Mouse (Mus musculus) myocyte (in vitro differentiated cells): Measurements from ENCODE around the gene Trip12.

Experiments
- E2F4 ChIP-seq: IDR thresholded peaks from one replicate; pipeline ENCODE4 v1.6.1; 2011; ENCODE audit warnings: mild to moderate bottlenecking, control low read depth, moderate library complexity; ENCODE audit not compliant: insufficient read depth
- MAX ChIP-seq: IDR thresholded peaks from one replicate; pipeline ENCODE4 v1.6.1; 2011; ENCODE audit warnings: low read depth, mild to moderate bottlenecking, control low read depth
- MYOG ChIP-seq, 3 experiments: IDR thresholded peaks; one replicate each; pipeline ENCODE4 v1.6.1; 2011; ENCODE audit warnings: control low read depth in 2 of 3, low read depth in 2 of 3, mild to moderate bottlenecking in 2 of 3; ENCODE audit not compliant: insufficient read length in 2 of 3, control insufficient read depth in 1 of 3, insufficient read depth in 1 of 3
- POLR2A ChIP-seq: IDR thresholded peaks from one replicate; pipeline ENCODE4 v1.6.1; 2011; ENCODE audit warnings: low read depth, mild to moderate bottlenecking, control low read depth, moderate library complexity; ENCODE audit not compliant: insufficient read length
- POLR2AphosphoS2 ChIP-seq: IDR thresholded peaks from one replicate; pipeline ENCODE4 v1.6.1; 2011; ENCODE audit warnings: low read depth, control low read depth; ENCODE audit not compliant: insufficient read length
- SRF ChIP-seq: IDR thresholded peaks from one replicate; pipeline ENCODE4 v1.6.1; 2011; ENCODE audit warnings: low read depth; ENCODE audit not compliant: control insufficient read depth, insufficient read length
- TCF12 ChIP-seq: IDR thresholded peaks from one replicate; pipeline ENCODE4 v1.6.1; 2011; ENCODE audit warnings: mild to moderate bottlenecking, control low read depth; ENCODE audit not compliant: poor library complexity, insufficient read depth, severe bottlenecking
- TCF3 ChIP-seq: IDR thresholded peaks from one replicate; pipeline ENCODE4 v1.6.1; 2011; ENCODE audit warnings: low read depth, control low read depth; ENCODE audit not compliant: insufficient read length
- USF1 ChIP-seq: IDR thresholded peaks from one replicate; pipeline ENCODE4 v1.6.1; 2011; ENCODE audit warnings: low read depth, mild to moderate bottlenecking, control low read depth, moderate library complexity

GRCm38 (mm10) chr1:84697136-84697535 is 143.2 kb downstream of the Trip12 start:
- TF ChIP-seq TCF12 (no peak), TCF3 (no peak), POLR2A (no peak), E2F4 (no peak), MYOG (IDR thresholded peaks at IDR 0.05; ENCODE audit: control insufficient read depth in 1 of 3, insufficient read depth in 1 of 3, insufficient read length in 2 of 3, low read depth in 2 of 3) (no peak), USF1 (no peak), SRF (no peak), MAX (no peak), POLR2AphosphoS2 (no peak)
